Mouse (Mus musculus) lung, adult 2 months (tissue): Measurements from ENCODE around the gene Vinac1.

Experiments used
- CTCF ChIP-seq: fragments of 200-500 bp; IDR thresholded peaks from 2 replicates; pipeline ENCODE4 v1.5.1; 2011; ENCODE audit warnings: mild to moderate bottlenecking, low read length, control low read depth; ENCODE audit not compliant: insufficient read depth
- POLR2A ChIP-seq: fragments of 200-500 bp; IDR thresholded peaks from 2 replicates; pipeline ENCODE4 v1.6.1; 2011; ENCODE audit warnings: low read depth, mild to moderate bottlenecking, control low read depth, low read length, borderline replicate concordance; ENCODE audit errors: extremely low read depth

DNA sequence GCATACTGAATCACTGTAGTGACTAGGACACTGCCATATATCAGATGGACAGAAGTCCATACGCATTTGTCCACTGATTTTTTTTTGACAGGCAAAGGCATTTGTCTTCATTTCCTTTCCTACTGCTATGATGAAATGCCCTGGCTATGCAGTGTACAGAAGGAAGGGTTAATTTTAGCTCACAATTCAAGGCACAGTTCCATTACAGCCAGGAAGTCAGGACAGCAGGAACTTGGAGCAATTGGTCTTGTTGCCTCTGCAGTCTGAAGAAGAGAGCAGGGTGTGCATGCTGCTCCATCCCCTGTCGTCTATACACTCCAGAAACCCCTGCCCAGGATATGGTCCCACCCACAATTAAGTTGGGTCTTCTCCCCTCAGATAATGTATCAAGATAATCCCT, 31.2 kb upstream of the Vinac1 start:
- TF ChIP-seq POLR2A (no peak), CTCF (no peak)
